Mouse (Mus musculus): Measurements from ENCODE around the gene Brd2.

- TF ChIP-seq HCFC1 (IDR thresholded peaks at IDR 0.05; ENCODE audit: borderline replicate concordance, insufficient read depth, low read length) = no peak
- TF ChIP-seq CHD2 (IDR thresholded peaks at IDR 0.05; ENCODE audit: low read depth, low read length) = no peak
- TF ChIP-seq ZC3H11A (IDR thresholded peaks at IDR 0.05; ENCODE audit: borderline replicate concordance, low read depth, low read length) = no peak
Observed at GRCm38 (mm10) chr17:34155534-34155933, 33.1 kb upstream of the Brd2 start.

Measured in ES-E14 (cell line).